Mouse (Mus musculus): Measurements from ENCODE around the gene Pip5k1a.

DNA sequence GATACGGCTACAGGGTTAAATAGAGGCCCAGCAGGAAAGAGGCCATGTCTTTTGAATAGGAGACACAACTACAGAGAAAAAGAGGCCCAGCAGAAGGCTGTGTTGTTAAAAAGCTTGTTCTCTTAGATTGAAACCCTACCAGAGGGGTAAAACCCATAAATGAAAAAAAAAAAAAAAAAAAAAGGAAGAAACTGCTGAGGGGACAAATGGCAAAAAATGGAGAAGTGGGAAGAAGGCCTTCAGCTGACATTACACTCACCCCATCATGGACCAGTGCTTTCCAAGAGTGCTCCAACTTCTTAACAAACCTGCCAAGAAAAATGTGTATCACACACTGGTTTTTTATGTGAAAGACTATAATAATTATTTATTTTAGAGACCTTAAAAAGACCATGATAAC is 41.2 kb downstream of the Pip5k1a start:
- no peak for TF ChIP-seq CTCF (conservative IDR thresholded peaks at IDR 0.05; ENCODE audit: insufficient read depth, insufficient read length, low read depth, low read length)
- TF ChIP-seq POLR2A (IDR thresholded peaks at IDR 0.05; ENCODE audit: low read depth, low read length), result no peak

All from kidney, adult 2 months (tissue).